Mouse (Mus musculus) gastrocnemius, postnatal 36 days (tissue): ENCODE measurements at regions not wholly inside any gene's neighbourhood (a gene's known extent, or its start where the extent isn't known, plus 50 kb on each side); places are given as distances from the start of the nearest gene placed in this dataset.

Experiments used
- DNase-seq, 2 experiments: peaks; one replicate each; pipeline ENCODE4 v3.0.0; 2022
- intact Hi-C: fragments of 180-260 bp; cut with DNase I; formaldehyde crosslinking; loops from one replicate; pipeline ENCODE4 v1.15.1; 2025

GRCm38 (mm10) chr17:15990303-15990702 is 159.5 kb upstream of the Rgmb start:
- DNase-seq: no peak
- intact Hi-C loops: no loop called here

DNA sequence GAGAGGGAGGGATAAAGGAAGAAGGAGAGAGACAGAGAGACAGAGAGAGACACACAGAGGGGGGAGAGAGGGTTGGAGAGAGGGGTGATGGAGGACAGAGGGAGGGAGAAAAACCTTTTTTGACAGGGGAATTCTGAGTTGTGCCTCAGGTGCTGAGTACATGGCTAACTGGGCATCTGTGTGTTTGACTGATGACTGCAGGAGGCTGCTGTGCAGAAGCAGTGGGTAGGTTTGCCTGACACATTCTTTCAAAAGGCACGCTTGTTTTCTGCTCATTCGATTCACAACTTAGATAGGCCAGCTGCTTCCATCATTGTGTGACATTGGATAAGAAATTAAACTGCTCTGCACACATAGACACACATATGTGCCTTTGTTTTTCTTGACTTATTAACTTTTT is 150.7 kb upstream of the Rgmb start:
- intact Hi-C loops: no loop called here
- no peak for DNase-seq

- DNase-seq: peak; percentile 14 to 16
- intact Hi-C loops: no loop called here
Measured at GRCm38 (mm10) chr17:15977374-15978031, 146.7 kb upstream of the Rgmb start.

GRCm38 (mm10) chr17:15971351-15971685 is 140.5 kb upstream of the Rgmb start:
- intact Hi-C loops: no loop called here
- no peak for DNase-seq

- intact Hi-C loops: no loop called here
- DNase-seq: no peak
Measured at GRCm38 (mm10) chr17:15970481-15971350, 139.9 kb upstream of the Rgmb start.

- DNase-seq: no peak
- intact Hi-C loops: no loop called here
Measured at GRCm38 (mm10) chr17:15968331-15968730, 137.5 kb upstream of the Rgmb start.

- no peak for DNase-seq
- intact Hi-C loops: no loop called here
Measured at GRCm38 (mm10) chr17:15955656-15956055, 124.8 kb upstream of the Rgmb start.

DNA sequence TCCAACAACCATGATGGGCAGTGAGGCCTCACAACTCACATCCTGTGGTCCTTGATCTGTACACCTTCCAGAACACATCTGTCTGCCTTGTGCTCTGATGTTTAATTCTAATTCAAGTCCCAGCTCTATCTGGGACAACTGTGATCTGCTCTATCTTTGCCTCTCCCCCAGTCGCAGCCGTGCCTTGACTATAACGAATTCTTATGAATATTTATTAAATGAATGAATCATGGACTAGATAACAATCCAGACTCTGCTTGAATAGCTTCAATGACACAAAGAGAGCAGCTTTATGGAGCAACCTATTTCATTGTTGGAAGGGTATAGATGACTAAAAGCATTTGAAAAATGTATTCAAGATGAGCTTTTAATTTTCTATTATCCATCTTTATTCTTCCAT is 120.8 kb upstream of the Rgmb start:
- no peak for DNase-seq
- intact Hi-C loops: no loop called here

DNA sequence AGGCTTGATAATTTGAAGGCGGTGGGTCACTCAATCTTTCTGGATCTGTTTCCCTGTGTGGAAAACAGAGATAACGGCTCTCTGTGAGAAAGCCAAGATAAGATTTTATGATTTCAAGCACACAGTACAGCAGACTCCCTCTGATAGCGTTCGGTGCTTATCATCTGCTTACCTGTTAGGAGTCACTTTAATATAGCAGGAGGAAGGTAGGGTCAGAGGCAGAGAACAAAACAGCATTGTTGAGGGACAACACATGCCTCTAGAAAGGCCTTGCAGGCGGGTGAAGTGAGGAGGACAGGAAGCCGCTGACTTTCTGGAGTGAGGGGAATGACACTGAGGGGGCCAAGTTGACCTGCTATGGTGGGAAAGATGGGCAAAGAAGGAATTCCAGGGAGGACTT is 118.9 kb upstream of the Rgmb start:
- no peak for DNase-seq
- intact Hi-C loops: no loop called here

GRCm38 (mm10) chr17:15942378-15942777 is 111.5 kb upstream of the Rgmb start:
- intact Hi-C loops: no loop called here
- DNase-seq: no peak

DNA sequence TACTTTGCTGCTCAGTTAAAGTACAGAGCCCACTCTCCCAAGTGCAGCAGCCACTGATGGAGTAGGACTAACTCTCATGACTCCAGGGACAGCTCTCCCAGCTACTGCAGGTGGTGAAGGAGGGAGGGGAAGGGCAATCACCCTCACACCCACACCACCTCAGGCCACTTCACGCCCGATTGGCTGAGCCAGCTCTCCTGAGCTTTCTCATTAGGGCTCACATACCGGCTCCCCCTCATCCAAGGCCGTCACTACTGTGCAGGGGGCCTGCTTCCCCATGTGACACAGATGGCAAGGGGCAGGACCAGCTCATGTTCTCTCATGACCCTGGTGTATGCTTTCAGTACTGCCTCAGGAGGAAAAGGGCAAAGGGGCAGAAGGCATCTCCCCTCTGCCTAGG is 87.8 kb upstream of the Rgmb start:
- intact Hi-C loops: no loop called here
- no peak for DNase-seq

DNA sequence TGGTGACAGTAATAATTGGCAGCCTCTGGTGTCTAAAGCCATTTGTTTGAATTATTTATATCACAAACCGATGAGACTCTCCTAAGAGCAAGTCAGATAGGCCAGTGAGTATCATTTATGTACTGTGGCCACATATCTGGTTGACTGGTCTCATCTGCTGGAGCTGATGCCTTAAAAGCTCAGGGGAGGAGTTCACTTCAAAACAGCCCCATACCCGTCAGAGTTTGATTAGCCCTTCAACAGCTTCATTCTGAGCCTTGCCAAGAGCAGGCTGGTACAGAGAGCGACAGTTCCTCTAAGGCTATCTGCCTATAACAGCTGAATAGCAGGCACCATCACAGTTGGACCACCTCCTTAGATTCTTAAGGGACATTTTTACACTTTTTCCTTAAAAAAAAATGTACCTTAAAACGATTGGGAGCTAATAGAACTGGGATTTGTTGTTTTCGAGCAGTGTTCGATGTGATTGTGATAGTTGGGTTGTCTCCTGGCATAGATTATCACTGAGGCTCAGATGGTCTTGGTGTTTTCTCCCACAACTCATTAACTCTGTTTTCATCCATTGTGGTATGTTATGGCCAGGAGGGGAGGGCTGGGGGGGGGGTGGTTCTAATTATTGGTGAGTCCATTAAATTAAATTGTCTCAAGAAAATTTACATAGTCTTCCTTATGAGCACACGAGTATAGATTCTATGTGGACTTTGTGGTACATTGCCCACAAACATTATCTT is 68.0 kb upstream of the Rgmb start:
- intact Hi-C loops: no loop called here
- no peak for DNase-seq

DNA sequence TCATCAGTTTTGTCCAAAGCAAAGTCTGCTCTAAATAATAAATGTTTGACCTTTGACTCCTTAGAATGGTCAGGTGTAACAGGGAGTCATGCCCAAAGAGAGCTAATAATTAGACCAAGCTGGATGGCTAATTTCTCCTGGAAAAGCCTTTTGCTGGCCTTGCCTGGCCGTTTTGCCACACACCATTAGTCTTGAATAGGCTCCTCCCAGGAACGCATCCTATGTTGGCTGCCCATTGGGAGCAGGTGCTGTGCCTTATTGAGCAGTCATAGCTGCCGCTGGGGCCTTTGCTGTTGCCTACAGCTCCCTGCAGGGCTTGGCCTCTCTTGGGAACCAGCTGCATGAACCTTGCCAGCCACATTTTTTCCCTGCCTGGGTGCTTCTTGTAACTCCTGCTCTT is 65.1 kb upstream of the Rgmb start:
- intact Hi-C loops: no loop called here
- DNase-seq: no peak

GRCm38 (mm10) chr17:15891896-15892675 is 61.2 kb upstream of the Rgmb start:
- intact Hi-C loops: no loop called here
- no peak for DNase-seq

DNA sequence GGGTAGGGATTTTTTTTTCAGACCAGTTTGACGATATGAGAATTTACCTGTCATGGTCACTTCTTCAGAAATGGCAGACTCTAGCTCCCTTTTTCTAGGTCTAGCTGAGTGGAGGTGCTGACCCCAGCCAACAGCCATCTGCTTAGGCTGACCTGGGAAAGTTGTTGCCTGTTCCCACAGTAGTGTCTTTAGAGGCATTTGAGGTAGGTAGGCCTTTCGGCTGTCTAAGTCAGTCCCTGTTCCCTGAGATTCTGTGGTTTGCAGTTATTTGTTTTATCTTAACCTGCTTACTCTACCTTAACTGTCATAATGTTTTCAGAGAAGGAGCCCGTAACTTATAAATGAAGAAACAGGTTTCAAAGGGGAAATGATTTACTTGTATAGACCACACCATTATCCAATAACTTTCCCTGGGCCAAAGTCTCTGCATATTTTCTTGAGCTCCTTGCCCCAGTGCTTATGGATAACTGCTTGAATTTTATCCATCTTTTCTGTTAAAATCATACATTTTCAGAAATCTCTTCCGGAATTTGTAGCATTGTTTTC is 59.8 kb upstream of the Rgmb start:
- intact Hi-C loops: no loop called here
- DNase-seq: no peak

DNA sequence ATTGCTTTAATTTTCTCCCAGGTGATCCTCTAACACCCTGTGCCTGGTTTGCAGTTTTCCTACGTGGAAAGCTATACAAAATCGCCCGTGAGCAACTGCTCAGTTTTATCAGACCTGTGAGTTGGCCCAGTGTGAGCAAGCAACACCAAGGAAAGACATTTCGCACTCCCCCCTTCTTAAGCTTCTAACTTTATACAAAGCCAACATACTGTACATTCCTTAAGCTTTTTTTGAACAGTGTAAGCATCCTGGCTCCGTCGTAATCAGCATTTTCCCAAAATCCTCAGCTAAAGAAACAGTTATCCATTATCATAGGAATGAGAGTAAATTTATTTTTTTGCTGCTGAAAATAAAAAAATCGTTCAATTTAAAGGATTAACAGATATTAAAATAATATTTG is 52.0 kb upstream of the Rgmb start:
- DNase-seq: no peak
- intact Hi-C loops: no loop called here

DNA sequence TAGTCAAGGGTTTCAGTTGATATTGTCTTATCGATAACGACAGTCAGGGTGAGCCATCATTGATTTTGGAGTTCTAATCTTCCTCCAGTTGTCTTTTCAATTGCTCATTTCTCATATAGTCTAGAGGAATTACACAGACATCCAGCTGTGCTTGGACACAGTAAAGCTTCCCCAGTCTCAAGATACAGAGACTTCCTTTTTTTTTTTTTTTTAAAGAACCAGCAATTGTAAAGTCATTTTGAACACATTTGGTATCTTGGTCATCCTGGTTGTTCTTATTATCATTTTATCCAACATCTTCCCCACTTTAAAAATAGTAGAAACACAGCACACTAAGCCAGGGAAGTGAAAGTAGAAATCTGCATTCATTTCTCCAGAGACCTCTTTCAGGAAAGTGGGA is 51.4 kb upstream of the Rgmb start:
- intact Hi-C loops: no loop called here
- DNase-seq: no peak
